In genomic region chr14:76217178-76217500, GRCm38 (mm10) we compare ENCODE assay signal across 10 mouse cellular contexts.
DNase-seq lines count a peak whose midpoint lies in the region; ATAC-seq and TF ChIP-seq lines count a peak whose summit lies in the region.
"Had no signal": no experiment of that assay in that cellular context is flagged by ENCODE, and none has a peak within 500 bp of the region (broad histone marks: within the 10 kb centered on the region; RNA-seq: fewer than 3 reads in every experiment).

No protein-coding gene starts in this region.

- H3K9ac ChIP-seq in lung, embryonic 16.5 days (ENCODE audit: low read length), result no peak overlapping the region
- H3K9ac ChIP-seq in lung, postnatal 0 days (replicated peaks; ENCODE audit: low read depth), result no peak overlapping the region
- H3K9ac ChIP-seq: limb, embryonic 13.5 days had no signal

- H3K36me3 ChIP-seq in lung, embryonic 16.5 days (ENCODE audit: control insufficient read depth, insufficient read depth, low read length), result no peaks in the 10 kb centered on the region
- no peaks in the 10 kb centered on the region for H3K36me3 ChIP-seq in lung, postnatal 0 days (ENCODE audit: insufficient read depth, low read length)
- H3K36me3 ChIP-seq: limb, embryonic 13.5 days had no signal

- H3K4me1 ChIP-seq in lung, embryonic 16.5 days (replicated peaks; ENCODE audit: control insufficient read depth, insufficient read depth, low read length), result peaks cover 5% of the 10 kb centered on the region
- H3K4me1 ChIP-seq in lung, postnatal 0 days (ENCODE audit: insufficient read depth, low read depth, low read length), result no peaks in the 10 kb centered on the region; the same call in 1 of the 2 replicates

- no peak for TF ChIP-seq EP300 in lung, postnatal 0 days (IDR thresholded peaks at IDR 0.05)

- no peak for DNase-seq in lung, postnatal 0 days (ENCODE audit: low spot score)
- DNase-seq in thymus, postnatal 25 days, result peak; percentile 73
- DNase-seq in embryo, embryonic 11 days, result no peak
- DNase-seq in heart, adult 8-10 months (ENCODE audit: low spot score), result no peak
- no peak for DNase-seq in adipocyte (ENCODE audit: low spot score)
- DNase-seq: right cerebral cortex, postnatal 4 days had no signal

- H3K4me3 ChIP-seq in lung, embryonic 16.5 days (ENCODE audit: low read length), result no peak overlapping the region
- no peak overlapping the region for H3K4me3 ChIP-seq in lung, postnatal 0 days (ENCODE audit: low read depth, low read length)
- H3K4me3 ChIP-seq: limb, embryonic 13.5 days had no signal

- H3K27me3 ChIP-seq in lung, embryonic 16.5 days (ENCODE audit: control insufficient read depth, insufficient read depth, low read depth, low read length), result no peaks in the 10 kb centered on the region
- H3K27me3 ChIP-seq in lung, postnatal 0 days (replicated peaks; ENCODE audit: insufficient read depth, low read length), result no peaks in the 10 kb centered on the region
- H3K27me3 ChIP-seq: limb, embryonic 13.5 days had no signal

- no peak overlapping the region for H3K27ac ChIP-seq in lung, embryonic 16.5 days (ENCODE audit: low read length)
- no peak overlapping the region for H3K27ac ChIP-seq in lung, postnatal 0 days (ENCODE audit: low read length)
- H3K27ac ChIP-seq: limb, embryonic 13.5 days had no signal

- H3K9me3 ChIP-seq in lung, embryonic 16.5 days (ENCODE audit: control insufficient read depth, low read length), result peaks cover 3% of the 10 kb centered on the region; the same call in 1 of the 2 replicates
- H3K9me3 ChIP-seq in lung, postnatal 0 days (ENCODE audit: low read length), result no peaks in the 10 kb centered on the region

- H3K4me2 ChIP-seq in lung, embryonic 16.5 days (ENCODE audit: low read depth, low read length), result no peak overlapping the region
- no peak overlapping the region for H3K4me2 ChIP-seq in lung, postnatal 0 days (replicated peaks; ENCODE audit: low read depth, low read length)
- H3K4me2 ChIP-seq: limb, embryonic 13.5 days had no signal

- ATAC-seq in lung, embryonic 16.5 days (ENCODE audit: low read depth), result 0 out of 2 replicates have a peak, but pooled peaks have one; percentile 36
- ATAC-seq in lung, postnatal 0 days, result no peak
- ATAC-seq in hematopoietic stem cell, adult 5-6 weeks (replicated peaks in 1 of 2; ENCODE audit: insufficient read depth in 1 of 2, low FRiP score in 2 of 2, low TSS enrichment in 1 of 2, low read depth in 1 of 2, poor library complexity in 2 of 2, severe bottlenecking in 2 of 2), result peak; percentile 69 to 86
- peak; percentile 84 for ATAC-seq in megakaryocyte, adult 5-6 weeks (ENCODE audit: poor library complexity, severe bottlenecking)

- 67% methylated on average over 9 of the region's 9 CpGs for WGBS in lung, embryonic 16.5 days
- 68% methylated on average over 9 of the region's 9 CpGs for WGBS in lung, postnatal 0 days

- no peak for TF ChIP-seq CTCF in lung, postnatal 0 days (IDR thresholded peaks at IDR 0.05)
